Mouse (Mus musculus) heart, adult 2 months (tissue): ENCODE measurements around the gene Syce3. TPM values are rescaled to one million over a fixed set of nuclear protein-coding genes. Genes with fewer than 3 reads are reported as not detected.
"Not testable (repeated sequence)": the region's sequence is repeated elsewhere in the genome, so short reads cannot be mapped to it uniquely, and the experiment has no call there.

ENCODE experiments used
- DNase-seq, 2 experiments: peaks; one replicate each; pipeline ENCODE4 v3.0.0; 2021
- H3K27ac ChIP-seq: fragments of 200-600 bp; 2 replicates; pipeline ENCODE4 v1.8.1; 2022
- H3K27me3 ChIP-seq: fragments of 200-500 bp; 2 replicates; pipeline ENCODE4 v1.6.1; 2012; ENCODE audit warnings: mild to moderate bottlenecking, low read length, inconsistent platforms, mixed read lengths; ENCODE audit not compliant: control insufficient read depth, insufficient read depth
- H3K36me3 ChIP-seq: fragments of 200-500 bp; 2 replicates; pipeline ENCODE4 v1.6.1; 2012; ENCODE audit warnings: low read length, inconsistent platforms; ENCODE audit not compliant: control insufficient read depth, insufficient read depth
- H3K4me1 ChIP-seq: fragments of 200-500 bp; 2 replicates; pipeline ENCODE4 v1.6.1; 2011; ENCODE audit warnings: low read length; ENCODE audit not compliant: control insufficient read depth, insufficient read depth
- H3K4me3 ChIP-seq: fragments of 200-600 bp; 2 replicates; pipeline ENCODE4 v1.8.1; 2022
- H3K79me2 ChIP-seq: fragments of 200-500 bp; replicated peaks from 2 replicates; pipeline ENCODE4 v1.6.1; 2012; ENCODE audit warnings: mild to moderate bottlenecking, inconsistent platforms, low read length, moderate library complexity, mixed read lengths; ENCODE audit not compliant: control insufficient read depth, insufficient read depth
- H3K9ac ChIP-seq: fragments of 200-500 bp; 2 replicates; pipeline ENCODE4 v1.6.1; 2012; ENCODE audit warnings: low read depth, mild to moderate bottlenecking, control low read depth, inconsistent platforms, low read length, mixed read lengths
- CTCF ChIP-seq: fragments of 200-600 bp; IDR thresholded peaks from 2 replicates; pipeline ENCODE4 v1.8.1; 2022; ENCODE audit warnings: antibody characterized with exemption, mild to moderate bottlenecking, moderate library complexity
- EP300 ChIP-seq: fragments of 200-500 bp; IDR thresholded peaks from 2 replicates; pipeline ENCODE4 v1.6.1; 2011; ENCODE audit warnings: low read depth, low read length, control low read depth; ENCODE audit not compliant: insufficient read depth
- POLR2A ChIP-seq: fragments of 200-500 bp; IDR thresholded peaks from 2 replicates; pipeline ENCODE4 v1.6.1; 2011; ENCODE audit warnings: mild to moderate bottlenecking, low read depth, low read length, control low read depth; ENCODE audit not compliant: insufficient read depth
- WGBS: fragments of 180-500 bp; shearing (Covaris S2); methylation state at CpG from one replicate; pipeline ENCODE4 v1.1.7; 2018; 5-methylcytosine and 5-hydroxymethylcytosine counted together
- intact Hi-C: fragments of 180-260 bp; cut with DNase I; formaldehyde crosslinking; loops from one replicate; pipeline ENCODE4 v1.15.1; 2025
- polyA plus RNA-seq: library from polyadenylated mRNA; depleted of rRNA; stranded (reverse); fragments of >200 nt; gene quantifications from 2 replicates; pipeline ENCODE4 v1.2.3, GENCODE M21; 2012
- total RNA-seq, 2 experiments: library from RNA; stranded (reverse); gene quantifications; 2 replicates each; pipeline ENCODE4 v1.2.3; 2021

The Syce3 gene
- total and polyA plus RNA-seq, 3 experiments, result not detected

DNA sequence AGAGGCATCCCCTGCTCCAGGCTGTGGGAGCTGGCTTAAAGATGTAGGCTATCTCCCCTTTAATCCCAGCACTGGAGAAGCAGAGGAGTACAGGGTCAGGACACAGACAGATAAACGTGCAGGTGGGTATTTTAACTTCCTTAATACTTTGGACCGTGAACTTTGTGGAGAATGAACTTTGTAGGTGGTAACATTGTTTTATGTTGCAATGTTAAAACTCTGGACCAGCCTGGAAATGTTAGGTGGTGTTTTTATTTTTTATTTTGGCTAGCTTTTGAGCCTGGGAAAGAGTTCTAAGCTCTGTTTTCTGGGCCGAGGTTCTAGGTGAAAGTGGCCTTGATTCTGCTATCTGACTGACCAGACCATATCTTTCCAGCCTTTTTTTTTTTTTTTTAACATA lies 21.0 kb upstream of the Syce3 start:
- peaks cover 6% of the 10 kb centered on the region for H3K36me3 ChIP-seq
- no peaks in the 10 kb centered on the region for H3K27me3 ChIP-seq
- H3K27ac ChIP-seq, result no peak overlapping the region
- no peaks in the 10 kb centered on the region for H3K79me2 ChIP-seq
- DNase-seq, result no peak
- TF ChIP-seq CTCF, result no peak
- TF ChIP-seq EP300, result no peak
- intact Hi-C loops, result no loop called here
- H3K4me1 ChIP-seq, result no peaks in the 10 kb centered on the region; the same call in 1 of the 2 replicates
- no peak overlapping the region for H3K4me3 ChIP-seq
- 69% methylated on average over 3 of the region's 3 CpGs for WGBS
- H3K9ac ChIP-seq, result no peak overlapping the region

DNA sequence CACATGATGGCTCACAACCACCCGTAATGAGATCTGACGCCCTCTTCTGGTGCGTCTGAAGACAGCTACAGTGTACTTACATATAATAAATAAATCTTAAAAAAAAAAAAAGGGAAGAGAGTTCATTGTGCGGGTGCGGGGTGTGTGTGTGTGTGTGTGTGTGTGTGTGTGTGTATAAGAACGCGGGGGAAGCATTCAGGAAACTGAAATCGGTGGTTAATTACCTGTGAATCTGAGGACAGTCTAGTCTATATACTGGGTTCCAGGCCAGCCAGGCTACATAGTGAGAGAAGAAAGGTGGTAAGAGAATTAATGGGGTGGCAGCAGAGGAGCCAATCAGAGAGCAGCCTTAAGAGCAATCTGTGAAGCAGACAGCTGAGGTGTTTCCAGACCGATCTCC lies 20.5 kb upstream of the Syce3 start:
- H3K9ac ChIP-seq, H3K4me3 ChIP-seq, H3K4me1 ChIP-seq, H3K27ac ChIP-seq, intact Hi-C loops, DNase-seq, H3K36me3 ChIP-seq, H3K27me3 ChIP-seq, H3K79me2 ChIP-seq: not testable (repeated sequence)
- WGBS, result 69% methylated on average over 9 of the region's 9 CpGs

DNA sequence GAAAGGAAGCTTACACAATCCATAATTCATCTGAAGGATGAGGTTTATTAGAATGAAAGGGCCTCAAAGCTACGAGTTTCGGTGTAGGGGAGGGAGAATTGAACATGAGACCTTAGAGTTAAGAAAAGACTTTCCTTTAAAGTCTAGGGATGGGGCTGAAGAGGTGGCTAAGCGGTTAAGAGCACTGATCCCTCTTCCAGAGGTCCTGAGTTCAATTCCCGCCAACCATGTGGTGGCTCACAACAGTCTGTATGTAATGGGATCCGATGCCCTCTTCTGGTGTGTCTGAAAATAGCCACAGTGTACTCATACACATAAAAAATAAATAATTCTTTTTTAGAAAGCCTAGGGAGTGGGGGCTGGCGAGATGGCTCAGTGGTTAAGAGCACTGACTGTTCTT lies 20.0 kb upstream of the Syce3 start:
- H3K79me2 ChIP-seq, result no peaks in the 10 kb centered on the region
- H3K9ac ChIP-seq, result no peak overlapping the region; the same call in 1 of the 2 replicates
- no peak for DNase-seq
- peak overlapping the region; percentile 99 for H3K27ac ChIP-seq
- intact Hi-C loops, result no loop called here
- WGBS, result 39% methylated on average over 6 of the region's 6 CpGs
- H3K4me1 ChIP-seq, result no peaks in the 10 kb centered on the region; the same call in 1 of the 2 replicates
- H3K4me3 ChIP-seq, result peak overlapping the region; percentile 99
- H3K36me3 ChIP-seq, result peaks cover 8% of the 10 kb centered on the region
- no peaks in the 10 kb centered on the region for H3K27me3 ChIP-seq
- TF ChIP-seq EP300 (no peak), CTCF (peak; percentile 31)

DNA sequence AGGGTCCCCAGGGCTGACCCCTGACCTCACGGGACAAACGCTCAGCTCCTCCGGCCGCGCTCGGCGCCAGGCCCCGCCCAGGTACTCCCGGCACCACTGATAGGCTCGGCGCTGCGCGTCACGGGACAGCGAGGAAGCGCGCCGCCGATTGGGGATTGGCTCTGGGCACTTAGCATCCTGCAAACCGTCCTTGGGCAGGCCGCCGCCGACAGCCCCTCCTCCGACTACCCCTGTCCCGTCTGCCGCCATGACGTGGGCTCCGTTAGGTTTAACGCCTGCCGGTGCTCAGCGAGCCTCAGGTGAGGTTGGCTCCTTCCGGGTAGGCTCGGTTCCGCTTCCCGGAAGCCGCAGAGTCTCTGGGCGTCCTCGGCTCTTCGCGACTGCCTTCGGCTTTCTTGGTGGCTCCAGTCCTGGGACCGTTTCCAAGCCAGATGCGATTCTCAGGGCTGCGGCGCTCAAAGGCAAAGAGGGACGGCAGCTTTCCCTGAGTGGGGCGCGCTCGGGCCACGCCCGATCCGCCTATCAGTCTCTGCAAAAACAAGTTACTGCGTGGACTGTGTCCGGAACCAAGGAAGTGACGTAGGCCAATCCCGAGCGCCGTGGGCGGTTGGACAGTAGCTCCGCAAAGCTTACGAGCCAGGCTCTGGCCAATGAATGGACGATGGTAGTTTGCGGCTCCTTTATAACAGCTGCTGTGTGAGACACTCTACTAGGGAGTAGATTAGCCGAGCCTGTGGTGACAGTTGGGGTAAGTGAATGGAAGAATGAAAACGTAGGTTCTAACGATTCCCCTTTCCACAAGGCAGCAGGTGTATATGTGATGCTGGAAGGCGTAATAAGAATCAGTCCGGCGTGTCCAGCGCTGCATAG lies 19.3 kb upstream of the Syce3 start, which contains the start of the genes C730034F03Rik, Gm44502 and Chkb:
Gene C730034F03Rik, plus strand, starts transcription at position 238 of the 870 bp plus-strand sequence.
Gene Gm44502, minus strand, starts transcription at position 345 of the 870 bp plus-strand sequence.
Gene Chkb, minus strand, starts transcription at position 557 of the 870 bp plus-strand sequence.
- H3K9ac ChIP-seq, result peak within 1 kb of the TSS; percentile 74
- intact Hi-C loops, result loop anchor here (2.0 kb wide), 1 partner anchor 55 kb away; no protein-coding TSS in a partner anchor
- peak within 1 kb of the TSS; percentile 99 for H3K27ac ChIP-seq
- no peak for TF ChIP-seq CTCF
- peak; percentile 78 for TF ChIP-seq POLR2A
- peak; percentile 57; the same call in 1 of the 2 replicates for TF ChIP-seq EP300
- peak; percentile 93 to 96 for DNase-seq
- WGBS, result under 1% methylated on average over 70 of the region's 70 CpGs
- no peaks in the 10 kb centered on the region; the same call in 1 of the 2 replicates for H3K4me1 ChIP-seq
- H3K79me2 ChIP-seq, result no peaks in the 10 kb centered on the region
- no peaks in the 10 kb centered on the region for H3K27me3 ChIP-seq
- peaks cover 8% of the 10 kb centered on the region for H3K36me3 ChIP-seq
- peak within 1 kb of the TSS; percentile 99 for H3K4me3 ChIP-seq

DNA sequence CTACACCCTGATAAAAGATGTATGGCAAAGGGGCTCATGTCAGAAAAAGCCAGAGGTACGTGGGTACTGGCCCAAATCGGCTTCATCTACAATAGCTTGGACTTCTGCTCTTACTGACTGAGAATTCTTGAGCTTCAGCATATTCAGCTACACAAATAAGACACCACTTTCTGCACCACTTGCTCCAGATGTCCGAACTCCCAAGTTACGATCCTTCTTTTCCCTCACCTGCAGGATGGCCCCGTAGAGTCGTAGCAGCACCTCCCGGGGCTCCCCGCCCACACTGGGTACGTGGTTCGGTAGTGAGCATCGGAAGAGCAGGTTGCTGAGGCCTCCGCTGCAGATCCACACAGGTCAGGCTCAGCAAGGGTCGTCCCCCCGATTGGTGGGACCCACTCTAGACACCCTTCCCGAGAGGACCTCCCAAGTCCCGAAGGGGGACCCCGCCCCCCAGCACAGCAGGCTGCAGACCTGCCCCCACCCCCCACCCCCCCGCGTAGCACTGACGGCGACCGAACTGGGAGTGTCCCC lies 18.6 kb upstream of the Syce3 start:
- intact Hi-C loops, result loop anchor here (2.0 kb wide), 1 partner anchor 54 kb away; no protein-coding TSS in a partner anchor
- no peaks in the 10 kb centered on the region for H3K79me2 ChIP-seq
- 5% methylated on average over 22 of the region's 22 CpGs for WGBS
- no peak for TF ChIP-seq POLR2A
- no peak for TF ChIP-seq EP300
- TF ChIP-seq CTCF, result no peak
- H3K27me3 ChIP-seq, result no peaks in the 10 kb centered on the region
- peak overlapping the region; percentile 99 for H3K27ac ChIP-seq
- H3K36me3 ChIP-seq, result peaks cover 8% of the 10 kb centered on the region
- H3K9ac ChIP-seq, result peak overlapping the region; percentile 74
- peak overlapping the region; percentile 99 for H3K4me3 ChIP-seq
- no peaks in the 10 kb centered on the region; the same call in 1 of the 2 replicates for H3K4me1 ChIP-seq
- peak in 1 of 2 experiments; percentile 32 for DNase-seq
